Mouse (Mus musculus) spleen, adult 2 months (tissue): ENCODE measurements around the gene Arhgef3.

Experiments used
- CTCF ChIP-seq: fragments of 200-500 bp; IDR thresholded peaks from 2 replicates; pipeline ENCODE4 v1.5.1; 2011; ENCODE audit warnings: mild to moderate bottlenecking, inconsistent platforms; ENCODE audit not compliant: insufficient read depth, insufficient read length, insufficient replicate concordance; ENCODE audit errors: extremely low read depth
- POLR2A ChIP-seq: fragments of 200-500 bp; IDR thresholded peaks from 2 replicates; pipeline ENCODE4 v1.6.1; 2011; ENCODE audit warnings: low read depth, low read length, inconsistent platforms

DNA sequence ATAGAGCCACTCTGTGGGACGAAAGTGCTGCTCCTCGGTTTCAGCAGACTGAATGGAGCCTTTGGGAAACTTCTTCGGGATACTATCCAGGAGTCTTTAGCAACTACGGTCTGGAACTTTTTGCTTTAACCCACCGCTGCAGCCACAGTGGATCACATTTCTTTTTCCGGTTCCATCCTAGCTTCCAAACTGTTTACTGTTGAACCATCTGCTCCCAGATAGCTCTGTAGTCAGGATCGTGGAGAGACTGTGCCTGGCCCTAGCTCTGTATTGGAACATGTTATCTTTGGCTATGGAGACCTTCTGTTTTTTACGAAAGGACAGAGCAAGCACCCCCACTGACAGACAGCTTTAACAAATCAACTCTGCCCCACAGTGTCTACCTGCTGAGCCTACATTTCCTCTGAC lies 257.0 kb downstream of the Arhgef3 start:
- TF ChIP-seq CTCF (no peak), POLR2A (no peak)
